7 mouse cellular contexts compared by ENCODE assay signal in genomic region chr11:97101722-97102121, GRCm38 (mm10). TPM values are rescaled to one million over a fixed set of nuclear protein-coding genes. Genes with fewer than 3 reads are reported as not detected.
A peak's percentile ranks its signal among the peaks of the same experiment; 100 is the strongest.
DNase-seq lines count a peak whose midpoint lies in the region.

No protein-coding gene starts in this region.

- peak; percentile 27 for DNase-seq in right cerebral cortex, adult 18-20 months
- no peak for DNase-seq in right cerebral cortex, postnatal 36 days (ENCODE audit: low spot score in 2 of 2)
- peak; percentile 88 for DNase-seq in adrenal gland, postnatal 14 days
- DNase-seq in embryo, embryonic 9.5 days (ENCODE audit: extremely low spot score): peak; percentile 59
- peak; percentile 30 to 49 for DNase-seq in kidney, adult 8-10 months
- peak; percentile 88 for DNase-seq in lung, postnatal 14 days
- DNase-seq in spleen, postnatal 36 days (ENCODE audit: low spot score in 2 of 2): peak; percentile 60 to 76

RNA-seq across cellular contexts. Expression of gene Tbx21, which starts 13.4 kb away (rescaled TPM):
- 0.33 and 0.56 TPM in 2 replicates for total RNA-seq in adrenal gland, postnatal 14 days (2021)

RNA-seq across cellular contexts. Expression of gene Tbkbp1, which starts 49.6 kb away (rescaled TPM):
- 17.6 and 22.9 TPM in 2 replicates for total RNA-seq in adrenal gland, postnatal 14 days (2021)

RNA-seq across cellular contexts. Expression of gene Osbpl7, which starts 51.3 kb away (rescaled TPM):
- 8.0 and 10.1 TPM in 2 replicates for total RNA-seq in adrenal gland, postnatal 14 days (2021)

Comparison
In these comparisons a context has a peak if more than half of its experiments do, and no peak if none do; other contexts are left out.
1. DNase-seq: peak in right cerebral cortex, adult 18-20 months (single experiment), adrenal gland, postnatal 14 days (single experiment), embryo, embryonic 9.5 days (single experiment), kidney, adult 8-10 months (2 of 2), lung, postnatal 14 days (single experiment) and spleen, postnatal 36 days (2 of 2); none in right cerebral cortex, postnatal 36 days (0 of 2).